Comparison of ENCODE assay signal across 24 mouse cellular contexts in the genomic region with DNA sequence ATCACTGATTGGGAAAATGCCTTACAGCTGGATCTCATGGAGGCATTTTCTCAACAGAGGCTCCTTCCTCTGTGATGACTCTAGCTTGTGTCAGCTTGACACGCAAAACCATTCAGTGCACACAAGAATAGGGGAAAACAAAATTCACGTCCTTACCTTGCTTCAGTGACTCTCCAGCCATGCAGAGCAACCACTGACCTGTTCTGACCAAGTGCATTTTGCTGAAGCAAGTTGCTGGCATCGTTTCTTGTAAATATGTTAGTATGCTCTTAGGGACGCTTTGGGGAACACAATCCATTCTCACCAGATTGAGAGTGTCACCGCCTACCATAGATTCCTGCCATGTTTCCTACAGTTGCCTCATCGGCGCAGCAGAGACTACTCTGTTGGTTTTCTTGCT. TPM values are rescaled to one million over a fixed set of nuclear protein-coding genes. Genes with fewer than 3 reads are reported as not detected.
DNase-seq lines count a peak whose midpoint lies in the region; ATAC-seq and TF ChIP-seq lines count a peak whose summit lies in the region.
"Had no signal": no experiment of that assay in that cellular context is flagged by ENCODE, and none has a peak within 500 bp of the region (broad histone marks: within the 10 kb centered on the region; RNA-seq: fewer than 3 reads in every experiment).

No protein-coding gene starts in this region.

- peak overlapping the region; percentile 85 for H3K27ac ChIP-seq in gastrocnemius, adult 2 months
- H3K27ac ChIP-seq in midbrain, embryonic 14.5 days (replicated peaks; ENCODE audit: low read depth, low read length): 0 out of 2 replicates have a peak overlapping the region, but pooled peaks have one; percentile 8
- no peak overlapping the region for H3K27ac ChIP-seq in midbrain, embryonic 10.5 days (replicated peaks)
- peak overlapping the region; percentile 80; the same call in 1 of the 2 replicates for H3K27ac ChIP-seq in embryonic facial prominence, embryonic 13.5 days
- H3K27ac ChIP-seq: forebrain, embryonic 12.5 days; heart, embryonic 10.5 days; hindbrain, postnatal 0 days; midbrain, embryonic 13.5 days; neural tube, embryonic 12.5 days had no signal

- 87% methylated on average over 7 of the region's 7 CpGs for WGBS in midbrain, embryonic 14.5 days
- WGBS in midbrain, embryonic 10.5 days: 89% methylated on average over 7 of the region's 7 CpGs
- 91% methylated on average over 7 of the region's 7 CpGs for WGBS in embryonic facial prominence, embryonic 13.5 days

- no peaks in the 10 kb centered on the region for H3K27me3 ChIP-seq in midbrain, embryonic 14.5 days (ENCODE audit: control insufficient read depth, insufficient read depth, low read length)
- no peaks in the 10 kb centered on the region for H3K27me3 ChIP-seq in midbrain, embryonic 10.5 days (ENCODE audit: low read depth, poor library complexity, severe bottlenecking)
- no peaks in the 10 kb centered on the region for H3K27me3 ChIP-seq in embryonic facial prominence, embryonic 13.5 days
- H3K27me3 ChIP-seq: forebrain, embryonic 12.5 days; midbrain, embryonic 13.5 days; neural tube, embryonic 12.5 days had no signal

- ATAC-seq in midbrain, embryonic 14.5 days (ENCODE audit: low FRiP score, low TSS enrichment): no peak
- no peak for ATAC-seq in embryonic facial prominence, embryonic 13.5 days (ENCODE audit: insufficient number of reproducible peaks, insufficient read depth, low FRiP score, low TSS enrichment, low read depth)
- ATAC-seq: hindbrain, postnatal 0 days; intestine, embryonic 16.5 days; midbrain, embryonic 13.5 days had no signal

- no peak overlapping the region for H3K9ac ChIP-seq in midbrain, embryonic 14.5 days (replicated peaks; ENCODE audit: low read length)
- no peak overlapping the region for H3K9ac ChIP-seq in embryonic facial prominence, embryonic 13.5 days
- H3K9ac ChIP-seq: forebrain, embryonic 12.5 days; midbrain, embryonic 13.5 days; neural tube, embryonic 12.5 days had no signal

- H3K4me1 ChIP-seq in midbrain, embryonic 14.5 days (ENCODE audit: control insufficient read depth, insufficient read depth, low read length): no peaks in the 10 kb centered on the region
- 0 out of 2 replicates have a peak, but pooled peaks cover 9% of the 10 kb centered on the region for H3K4me1 ChIP-seq in midbrain, embryonic 10.5 days
- peaks cover 33% of the 10 kb centered on the region for H3K4me1 ChIP-seq in embryonic facial prominence, embryonic 13.5 days
- H3K4me1 ChIP-seq: heart, embryonic 10.5 days had no signal

- H3K36me3 ChIP-seq in midbrain, embryonic 14.5 days (ENCODE audit: control insufficient read depth, insufficient read depth, low read length): peaks cover 59% of the 10 kb centered on the region
- peaks cover 98% of the 10 kb centered on the region for H3K36me3 ChIP-seq in midbrain, embryonic 10.5 days
- H3K36me3 ChIP-seq in embryonic facial prominence, embryonic 13.5 days: peaks cover 77% of the 10 kb centered on the region

- no peak for TF ChIP-seq CTCF in gastrocnemius, adult 2 months (IDR thresholded peaks at IDR 0.05)

- intact Hi-C loops in gastrocnemius, adult 2 months (cut with DNase I): no loop called here
- intact Hi-C loops in heart, postnatal 10 days (cut with DNase I): loop anchor here (2.0 kb wide), 1 partner anchor 360 kb away; no protein-coding TSS in a partner anchor

- no peak overlapping the region for H3K4me2 ChIP-seq in midbrain, embryonic 14.5 days (ENCODE audit: low read length)
- H3K4me2 ChIP-seq in embryonic facial prominence, embryonic 13.5 days: no peak overlapping the region
- H3K4me2 ChIP-seq: forebrain, embryonic 12.5 days; midbrain, embryonic 13.5 days; neural tube, embryonic 12.5 days had no signal

- no peak overlapping the region for H3K4me3 ChIP-seq in gastrocnemius, adult 2 months
- no peak overlapping the region for H3K4me3 ChIP-seq in midbrain, embryonic 14.5 days (replicated peaks; ENCODE audit: low read depth, low read length)
- H3K4me3 ChIP-seq in midbrain, embryonic 10.5 days: no peak overlapping the region
- H3K4me3 ChIP-seq in embryonic facial prominence, embryonic 13.5 days: no peak overlapping the region
- H3K4me3 ChIP-seq: erythroblast, embryonic 14.5 days; forebrain, embryonic 12.5 days; heart, embryonic 10.5 days; midbrain, embryonic 13.5 days; neural tube, embryonic 12.5 days had no signal

- no peak for DNase-seq in gastrocnemius, adult 2 months
- no peak for DNase-seq in gastrocnemius, adult 8-10 months (ENCODE audit: low spot score in 2 of 2)
- peak; percentile 63 for DNase-seq in kidney, adult 9 months
- no peak for DNase-seq in kidney, adult 18-20 months
- DNase-seq in midbrain, embryonic 14.5 days: no peak
- DNase-seq in midbrain, embryonic 10.5 days (ENCODE audit: low spot score): no peak
- no peak for DNase-seq in heart, postnatal 10 days
- DNase-seq: adrenal gland, adult 2 months; cerebellum, adult 11 months; cerebellum, adult 9-11 months; gastrocnemius, postnatal 10 days; left cerebral cortex, postnatal 4 days; right cerebral cortex, adult 18-20 months; right cerebral cortex, postnatal 4 days; thymus, adult 18-20 months; thymus, postnatal 36 days had no signal

- H3K9me3 ChIP-seq in midbrain, embryonic 14.5 days (ENCODE audit: control insufficient read depth, low read length): no peaks in the 10 kb centered on the region
- no peaks in the 10 kb centered on the region for H3K9me3 ChIP-seq in midbrain, embryonic 10.5 days (replicated peaks)
- no peaks in the 10 kb centered on the region for H3K9me3 ChIP-seq in embryonic facial prominence, embryonic 13.5 days
- H3K9me3 ChIP-seq: forebrain, embryonic 12.5 days; heart, embryonic 10.5 days; midbrain, embryonic 13.5 days; neural tube, embryonic 12.5 days had no signal

RNA-seq across cellular contexts. Expression of a gene that starts 54.4 kb away (rescaled TPM):
- 100 to 1,000 TPM; 170 to 181 TPM for total RNA-seq in gastrocnemius, adult 2 months (2021)
- total RNA-seq in gastrocnemius, adult 8-10 months (2022): 100 to 1,000 TPM; 150 to 208 (median 158) TPM
- polyA plus RNA-seq in midbrain, embryonic 14.5 days (2014; fragmentation: Nextera tagmentation; extraction: Ambion mirVana): 13.6 and 16.7 TPM in 2 replicates
- 1.8 and 1.9 TPM in 2 replicates for polyA plus RNA-seq in midbrain, embryonic 10.5 days (2016; fragmentation: Nextera tagmentation; extraction: Ambion mirVana)
- 4.7 and 5.5 TPM in 2 replicates for polyA plus RNA-seq in embryonic facial prominence, embryonic 13.5 days (2015; fragmentation: Nextera tagmentation; extraction: Ambion mirVana)
- total RNA-seq in heart, postnatal 10 days (2021): 100 to 1,000 TPM; 151 to 159 TPM
- polyA plus RNA-seq: erythroblast, embryonic 14.5 days had no signal
